Mouse (Mus musculus): ENCODE results near the gene Ankrd2. TPM values are rescaled to one million over a fixed set of nuclear protein-coding genes. Genes with fewer than 3 reads are reported as not detected.

Ankrd2 gene
- total RNA-seq, 2 experiments from 2014 or later = 0.30 TPM; not detected in 1

DNA sequence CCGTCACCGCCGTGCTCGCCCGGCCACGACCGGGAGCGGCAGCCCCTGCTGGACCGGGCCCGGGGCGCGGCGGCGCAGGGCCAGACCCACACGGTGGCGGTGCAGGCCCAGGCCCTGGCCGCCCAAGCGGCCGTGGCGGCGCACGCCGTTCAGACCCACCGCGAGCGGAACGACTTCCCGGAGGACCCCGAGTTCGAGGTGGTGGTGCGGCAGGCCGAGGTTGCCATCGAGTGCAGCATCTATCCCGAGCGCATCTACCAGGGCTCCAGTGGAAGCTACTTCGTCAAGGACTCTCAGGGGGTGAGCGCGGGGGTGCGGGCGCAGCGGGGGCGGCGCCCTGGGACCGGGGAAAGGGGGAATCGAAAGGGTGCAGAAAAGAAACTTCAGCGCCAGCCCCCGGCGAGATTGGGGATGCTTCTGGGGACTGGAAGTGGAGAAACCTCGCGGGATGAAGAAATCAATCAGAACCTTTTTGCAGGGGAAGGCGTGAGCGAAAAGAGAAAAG lies 54.9 kb downstream of the Ankrd2 start:
- no peak for DNase-seq (ENCODE audit: low spot score in 2 of 2)

Other genes starting within 250 kb of the Ankrd2 start
- gene Arhgap19, start 234.0 kb upstream of the Ankrd2 start, total RNA-seq (2021) = 1 to 10 TPM; 2.6 to 2.9 TPM
- gene Frat1, start 206.0 kb upstream of the Ankrd2 start, total RNA-seq (2021) = 10 to 100 TPM; 17.8 to 22.3 TPM
- 10 to 100 TPM; 12.9 to 13.1 TPM for gene Frat2, start 187.9 kb upstream of the Ankrd2 start, total RNA-seq (2021)
- 10 to 100 TPM; 31.8 to 32.2 TPM for gene Rrp12, start 139.8 kb upstream of the Ankrd2 start, total RNA-seq (2021)
- gene Pgam1, start 124.1 kb upstream of the Ankrd2 start, total RNA-seq (2021) = 100 to 1,000 TPM; 541 to 553 TPM
- gene Exosc1, start 102.6 kb upstream of the Ankrd2 start, total RNA-seq (2021) = 10 to 100 TPM; 24.9 to 28.3 TPM
- gene Zdhhc16, start 102.5 kb upstream of the Ankrd2 start, total RNA-seq (2021) = 10 to 100 TPM; 34.6 to 38.8 TPM
- gene Mms19, start 54.8 kb upstream of the Ankrd2 start, total RNA-seq (2021) = 10 to 100 TPM; 28.7 to 34.6 TPM
- gene Ubtd1, start 54.2 kb upstream of the Ankrd2 start, total RNA-seq (2021) = 10 to 100 TPM; 13.4 to 14.6 TPM
- gene Hoga1, start 9.6 kb downstream of the Ankrd2 start, total RNA-seq (2021) = 1 to 10 TPM; 8.7 to 9.4 TPM
- gene 4933411K16Rik, start 16.2 kb downstream of the Ankrd2 start, total RNA-seq (2021) = 1 to 10 TPM; 1.6 to 2.1 TPM
- gene Morn4, start 50.4 kb downstream of the Ankrd2 start, total RNA-seq (2021) = 10 to 100 TPM; 71.3 TPM
- 10 to 100 TPM; 69.2 to 69.6 TPM for gene Pi4k2a, start 54.5 kb downstream of the Ankrd2 start, total RNA-seq (2021)
- gene Avpi1, start 93.1 kb downstream of the Ankrd2 start, total RNA-seq (2021) = 10 to 100 TPM; 18.8 to 20.6 TPM
- gene Marveld1, start 111.4 kb downstream of the Ankrd2 start, total RNA-seq (2021) = 1 to 10 TPM; 5.1 to 5.8 TPM
- gene Zfyve27, start 128.0 kb downstream of the Ankrd2 start, total RNA-seq (2021) = 10 to 100 TPM; 90.6 to 94.5 TPM
- under 1 TPM; 0.23 to 0.42 TPM for gene Sfrp5, start 166.3 kb downstream of the Ankrd2 start, total RNA-seq (2021)
- 10 to 100 TPM; 64.3 to 64.4 TPM for gene Golga7b, start 211.6 kb downstream of the Ankrd2 start, total RNA-seq (2021)

Measured in layer of hippocampus, adult 18-20 months (tissue).